Mouse (Mus musculus) brain, embryonic 14.5 days (tissue): ENCODE results near the gene Fes. TPM values are rescaled to one million over a fixed set of nuclear protein-coding genes. Genes with fewer than 3 reads are reported as not detected.
"Not testable (repeated sequence)": the region's sequence is repeated elsewhere in the genome, so short reads cannot be mapped to it uniquely, and the experiment has no call there.

ENCODE experiments used
- DNase-seq: peaks from one replicate; pipeline ENCODE4 v3.0.0-alpha.2; 2011; ENCODE audit warnings: low read depth
- CTCF ChIP-seq: fragments of 200-500 bp; IDR thresholded peaks from 2 replicates; pipeline ENCODE4 v1.5.1; 2012; ENCODE audit warnings: inconsistent platforms, mild to moderate bottlenecking, moderate library complexity, borderline replicate concordance; ENCODE audit not compliant: insufficient read depth, insufficient read length; ENCODE audit errors: extremely low read depth
- POLR2A ChIP-seq: fragments of 200-500 bp; IDR thresholded peaks from 2 replicates; pipeline ENCODE4 v1.6.1; 2012; ENCODE audit warnings: mild to moderate bottlenecking, inconsistent platforms, borderline replicate concordance; ENCODE audit not compliant: poor library complexity, insufficient read depth, insufficient read length, severe bottlenecking; ENCODE audit errors: extremely low read depth
- polyA plus RNA-seq: library from polyadenylated mRNA; depleted of rRNA; stranded (reverse); fragments of >200 nt; gene quantifications from 2 replicates; pipeline ENCODE4 v1.2.3, GENCODE M21; 2012

Fes gene
- polyA plus RNA-seq, 1 experiment, result 7.1 TPM

DNA sequence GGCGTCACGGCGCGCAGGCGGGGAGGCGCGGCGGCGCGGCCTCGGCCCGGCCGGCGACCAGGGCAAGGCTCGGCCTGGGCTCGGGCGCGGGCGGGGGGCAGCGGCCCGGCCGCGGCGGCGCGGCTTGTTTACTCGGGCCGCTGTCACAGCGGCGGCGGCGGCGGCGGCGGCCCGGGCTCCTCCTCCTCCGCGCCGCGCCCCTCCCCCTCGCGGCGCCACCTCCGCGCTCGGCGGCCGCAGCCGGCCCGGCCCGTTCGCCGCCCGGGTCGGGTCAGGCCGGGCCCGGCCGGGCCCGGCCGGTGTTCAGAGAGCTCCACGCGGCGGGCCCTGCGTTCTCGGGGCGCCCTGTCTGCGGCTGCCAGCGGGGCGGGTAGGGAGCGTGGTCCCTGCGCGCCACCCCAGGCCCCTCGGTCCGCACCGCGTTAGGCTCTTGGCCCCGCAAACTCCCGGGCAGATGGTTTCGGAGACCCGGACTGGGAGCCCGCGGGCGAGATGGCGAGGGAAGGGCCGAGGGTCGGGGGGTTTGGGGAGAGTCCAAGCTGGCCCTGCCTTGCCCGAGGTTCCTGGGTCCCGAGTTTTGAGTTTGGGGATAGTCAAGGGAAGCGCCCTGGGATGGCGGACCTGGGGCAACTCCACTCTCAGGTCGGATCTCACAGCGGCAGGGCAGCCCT is 15.0 kb upstream of the Fes start:
- TF ChIP-seq POLR2A, result no peak; the same call in none of the 2 replicates
- DNase-seq, result peak; percentile 67

DNA sequence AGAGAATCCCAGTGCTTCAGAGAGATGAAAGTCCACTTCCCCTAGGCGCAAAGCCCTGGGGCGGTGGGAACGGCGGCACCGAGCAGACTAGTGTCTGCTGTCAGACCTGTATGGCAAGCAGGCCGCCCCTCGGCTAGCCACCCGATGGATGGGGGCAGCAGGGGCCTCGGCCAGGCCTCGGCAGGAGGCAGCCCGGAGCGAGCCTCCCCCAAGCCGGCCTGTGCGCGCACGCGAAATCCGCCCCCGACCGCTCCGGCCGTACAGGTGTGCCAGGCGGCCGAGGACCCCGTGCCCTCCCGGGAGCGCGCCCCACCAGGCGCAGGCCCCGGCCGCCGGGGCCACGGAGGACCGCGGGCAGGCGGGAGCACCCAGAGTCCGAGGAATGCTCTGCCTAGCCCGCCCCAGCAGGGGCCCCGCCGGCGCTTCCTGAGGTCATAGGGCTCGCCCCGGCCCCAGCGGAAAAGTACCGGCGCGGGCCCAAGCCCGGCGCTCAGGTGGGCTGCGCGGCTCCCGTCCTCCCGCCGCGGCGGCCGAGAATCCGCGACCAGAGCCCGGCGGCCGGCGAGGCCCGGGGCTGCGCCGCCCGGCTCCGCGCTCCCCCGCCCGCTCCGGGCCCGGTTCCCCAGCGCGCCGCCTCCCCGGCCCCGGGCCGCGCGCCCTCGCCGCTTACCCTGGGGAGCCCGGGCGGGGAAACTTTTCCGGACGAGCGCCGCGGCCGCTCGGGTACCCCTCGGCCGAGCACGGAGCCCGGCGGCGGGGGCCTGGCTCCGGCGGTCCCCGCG is 14.3 kb upstream of the Fes start:
- peak; percentile 35 for DNase-seq
- no peak for TF ChIP-seq CTCF
- no peak for TF ChIP-seq POLR2A

DNA sequence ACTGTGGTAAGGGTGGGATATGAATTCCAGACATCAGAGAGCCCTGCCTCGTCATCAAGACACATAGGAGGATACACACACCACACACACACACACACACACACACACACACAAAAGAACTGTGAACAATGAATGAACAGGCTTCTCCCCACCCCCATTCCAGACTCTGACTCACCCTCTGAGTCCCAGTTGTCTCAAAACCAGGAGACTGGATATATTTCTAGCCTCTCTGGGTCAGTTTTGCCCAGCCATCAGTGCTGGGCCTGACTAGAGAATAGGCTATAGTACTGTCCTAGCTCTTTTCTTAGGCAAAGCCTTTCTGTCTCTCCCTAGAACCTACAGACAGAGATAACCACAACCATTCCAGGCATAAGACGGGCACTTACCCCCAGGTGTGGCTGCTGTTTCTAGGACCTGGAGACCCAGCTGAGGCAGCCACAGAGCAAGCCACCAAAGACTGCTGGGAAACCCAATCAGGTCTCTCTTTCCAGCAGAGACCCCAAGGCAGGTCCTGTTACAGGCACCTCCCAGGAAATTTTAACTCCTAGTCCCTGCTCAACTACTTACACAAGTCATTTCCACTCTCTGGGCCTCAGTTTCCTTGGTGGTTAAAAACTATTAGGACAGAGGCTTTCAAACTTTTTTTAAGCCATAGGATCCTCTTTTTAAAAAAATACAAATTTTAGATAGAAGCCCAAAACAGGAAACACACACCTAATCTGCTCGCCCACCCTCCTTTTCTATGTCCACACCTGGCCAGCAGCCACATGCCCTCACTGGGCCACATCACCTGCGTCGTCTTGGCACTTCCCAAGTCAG is 13.5 kb upstream of the Fes start:
- TF ChIP-seq POLR2A (no peak), CTCF (no peak)
- DNase-seq, result no peak

DNA sequence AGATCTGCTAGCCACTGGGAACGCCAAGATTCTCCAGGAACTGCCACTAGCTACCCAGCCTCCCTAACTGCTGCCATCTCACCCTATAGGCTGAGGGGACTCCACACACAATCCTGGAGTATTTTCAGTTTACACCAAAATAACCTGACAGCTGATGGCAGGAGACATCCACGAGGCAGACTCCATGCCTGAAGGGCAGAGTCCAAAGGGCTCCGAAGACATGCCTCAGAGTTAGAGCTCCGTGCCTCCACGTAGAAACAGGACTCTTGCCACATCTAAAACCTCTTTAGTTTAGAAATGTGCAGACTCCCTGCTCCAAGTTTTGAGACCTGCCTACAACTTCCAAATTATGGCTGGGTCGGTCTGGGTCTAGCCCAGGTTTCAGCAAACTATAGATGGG is 12.8 kb upstream of the Fes start:
- TF ChIP-seq POLR2A, result no peak
- no peak for TF ChIP-seq CTCF
- no peak for DNase-seq

DNA sequence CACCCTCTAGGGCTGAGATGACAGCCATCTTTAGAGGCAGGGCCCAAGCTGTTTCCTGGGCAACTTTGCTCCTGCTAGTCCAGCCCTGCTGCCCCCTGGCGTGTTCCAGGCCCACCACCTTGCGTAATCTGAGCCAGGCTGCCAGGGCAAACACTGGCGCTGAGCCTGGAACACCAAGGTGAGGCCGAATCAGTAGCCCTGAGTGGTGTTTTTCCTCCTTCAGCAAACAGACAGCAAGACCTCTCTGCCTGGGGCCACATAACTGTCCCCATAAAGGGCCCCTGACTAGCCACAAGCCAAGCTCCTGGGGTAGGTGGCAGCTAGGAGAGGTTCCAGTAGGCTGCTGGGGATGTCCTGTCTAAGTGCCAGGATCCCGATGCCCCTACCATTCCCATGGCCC is 12.4 kb upstream of the Fes start:
- no peak for TF ChIP-seq CTCF
- no peak for TF ChIP-seq POLR2A
- DNase-seq, result peak; percentile 38

DNA sequence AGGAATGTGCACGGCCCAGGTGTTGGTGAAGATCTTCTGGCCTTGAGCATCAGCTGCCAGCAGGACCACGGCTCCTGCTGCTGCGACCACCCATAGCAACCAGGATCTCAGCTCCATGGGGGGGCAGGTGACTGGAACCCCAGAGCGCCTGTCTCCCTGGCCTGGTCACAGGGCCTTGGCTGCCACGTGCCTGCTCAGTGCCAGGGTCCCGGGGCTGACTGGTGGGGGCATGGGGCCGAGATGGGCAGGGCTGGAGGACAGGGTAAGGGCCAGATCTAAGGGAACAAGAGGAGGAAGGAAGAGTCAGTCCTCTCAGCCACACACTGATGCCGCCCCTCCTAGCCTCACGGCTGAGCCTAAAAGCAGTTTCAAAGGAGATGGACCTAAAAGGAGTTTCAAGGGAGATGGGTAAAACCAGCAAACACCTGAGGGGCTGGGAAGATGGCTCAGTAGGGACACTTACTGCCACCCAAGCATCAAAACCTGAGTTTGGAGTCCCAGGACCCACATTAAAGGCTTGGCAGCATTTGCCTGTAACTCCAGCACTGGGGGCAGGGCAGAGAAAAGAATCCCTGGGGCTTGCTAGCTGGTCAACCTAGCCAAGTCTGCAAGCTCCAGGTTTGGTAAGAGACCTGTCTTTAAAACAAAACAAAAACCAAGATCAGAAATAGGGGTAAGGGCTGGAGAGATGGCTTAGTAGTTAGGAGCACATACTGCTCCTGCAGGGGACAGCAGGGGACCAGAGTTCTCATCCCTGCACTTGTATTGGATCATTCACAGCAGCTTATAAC is 11.1 kb upstream of the Fes start:
- DNase-seq, result no peak
- TF ChIP-seq POLR2A, result no peak
- TF ChIP-seq CTCF, result no peak

DNA sequence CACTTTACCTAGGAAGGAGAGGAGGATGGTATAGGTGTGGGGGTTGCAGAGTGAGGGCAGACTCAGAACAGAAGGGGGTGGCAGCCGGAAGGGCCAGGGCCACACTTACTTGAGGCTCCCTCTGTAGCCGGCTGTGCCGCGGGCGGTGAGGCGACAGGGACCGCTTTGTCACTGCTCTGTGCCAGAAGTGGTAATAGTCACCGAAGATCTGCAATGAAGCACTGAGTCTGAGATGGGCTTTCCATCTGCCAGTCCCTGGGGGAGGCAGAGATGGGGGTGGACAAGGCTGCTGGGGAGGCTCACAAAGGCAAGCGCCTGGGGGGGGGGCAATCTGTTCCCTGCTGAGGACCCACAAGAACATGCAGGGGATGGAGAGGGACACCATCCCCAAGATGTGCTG is 10.2 kb upstream of the Fes start:
- no peak for DNase-seq
- TF ChIP-seq CTCF, result no peak
- TF ChIP-seq POLR2A, result no peak

DNA sequence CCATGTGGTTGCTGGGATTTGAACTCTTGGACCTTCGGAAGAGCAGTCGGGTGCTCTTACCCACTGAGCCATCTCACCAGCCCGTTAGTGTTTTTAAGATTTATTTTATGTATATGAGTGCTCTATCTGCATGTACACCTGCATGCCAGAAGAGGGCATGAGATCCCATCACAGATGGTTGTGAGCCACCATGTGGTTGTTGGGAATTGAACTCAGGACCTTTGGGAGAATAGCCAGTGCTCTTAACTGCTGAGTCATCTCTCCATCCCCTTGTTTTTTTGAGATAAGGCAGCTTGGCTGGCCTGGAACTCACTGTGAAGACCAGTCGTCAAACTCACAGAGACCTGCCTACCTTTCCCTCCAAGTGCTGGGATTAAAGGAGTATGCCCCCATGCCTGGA is 8.7 kb upstream of the Fes start:
- not testable (repeated sequence) for DNase-seq

DNA sequence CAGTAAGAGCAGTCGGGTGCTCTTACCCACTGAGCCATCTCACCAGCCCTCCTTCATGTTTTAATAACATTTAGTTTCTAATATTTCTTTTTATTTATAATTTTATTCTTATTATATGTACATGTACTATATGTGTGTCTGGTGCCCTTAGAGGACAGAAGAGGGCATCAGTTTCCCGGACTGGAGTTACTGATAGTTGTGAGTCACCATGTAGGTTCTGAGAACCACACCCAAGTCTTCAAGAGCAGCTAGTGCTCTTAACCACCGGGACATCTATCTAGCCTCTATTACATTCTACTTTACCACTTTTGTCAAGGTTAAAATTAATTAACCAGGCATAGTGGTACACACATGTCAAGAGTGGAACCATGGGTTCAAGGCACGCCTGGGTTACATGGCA is 6.9 kb upstream of the Fes start:
- no peak for TF ChIP-seq CTCF
- TF ChIP-seq POLR2A, result no peak
- DNase-seq, result no peak

DNA sequence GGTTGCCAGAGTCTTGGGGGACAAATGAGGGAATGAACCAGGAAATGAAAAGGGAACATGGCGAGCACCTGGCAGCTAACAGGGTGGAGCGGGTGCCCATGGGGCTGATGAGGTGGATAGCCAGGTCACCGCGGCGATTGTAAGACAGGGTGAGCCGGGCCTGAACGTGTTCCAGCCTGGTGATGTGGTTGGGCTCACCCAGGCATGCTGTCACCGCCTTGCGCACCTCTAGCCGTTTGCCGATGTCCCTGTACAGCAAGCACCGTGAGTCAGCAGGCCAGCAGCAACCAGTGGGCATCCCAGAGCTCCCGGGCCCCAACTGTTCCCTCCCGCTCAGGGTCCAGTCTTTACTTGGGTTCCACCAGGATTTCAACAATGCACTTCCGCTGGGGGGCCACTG is 4.4 kb upstream of the Fes start:
- no peak for DNase-seq
- TF ChIP-seq CTCF, result no peak
- no peak for TF ChIP-seq POLR2A

DNA sequence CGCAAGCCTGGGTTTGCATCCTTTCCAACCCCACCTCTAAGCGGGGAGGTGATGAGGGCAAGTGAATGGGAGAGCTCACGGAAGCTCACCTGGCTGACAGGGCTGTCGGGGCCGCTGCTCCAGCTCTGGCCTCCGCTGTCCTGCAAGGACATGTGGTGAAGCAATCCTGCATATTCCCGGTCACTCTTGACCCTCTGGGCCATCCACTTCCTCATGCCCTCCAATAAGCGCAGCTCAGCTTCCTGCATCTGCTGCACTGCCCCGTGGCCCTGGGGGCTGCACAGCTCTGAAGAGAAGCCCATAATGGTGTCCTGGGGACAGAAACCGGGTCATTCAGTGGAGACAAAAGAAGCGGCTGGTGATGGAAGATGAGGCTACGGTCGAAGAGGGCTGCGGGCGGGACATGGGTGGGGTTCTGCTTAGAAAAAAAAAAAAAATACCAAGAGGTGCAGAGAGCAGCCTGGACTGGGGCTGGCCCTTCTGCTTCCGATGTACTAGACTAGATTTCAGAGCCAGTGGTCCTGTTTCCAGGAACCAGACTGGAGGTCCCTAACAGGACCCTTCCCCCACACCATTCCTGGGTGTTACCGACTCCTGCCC is 613 bp downstream of the Fes start:
- DNase-seq, result no peak

More for the DNA sequence above, 613 bp downstream of the Fes start:
- no peak for TF ChIP-seq CTCF
- TF ChIP-seq POLR2A, result no peak
